Mouse (Mus musculus): ENCODE data around the gene Slc9b1.

Slc9b1 gene

DNA sequence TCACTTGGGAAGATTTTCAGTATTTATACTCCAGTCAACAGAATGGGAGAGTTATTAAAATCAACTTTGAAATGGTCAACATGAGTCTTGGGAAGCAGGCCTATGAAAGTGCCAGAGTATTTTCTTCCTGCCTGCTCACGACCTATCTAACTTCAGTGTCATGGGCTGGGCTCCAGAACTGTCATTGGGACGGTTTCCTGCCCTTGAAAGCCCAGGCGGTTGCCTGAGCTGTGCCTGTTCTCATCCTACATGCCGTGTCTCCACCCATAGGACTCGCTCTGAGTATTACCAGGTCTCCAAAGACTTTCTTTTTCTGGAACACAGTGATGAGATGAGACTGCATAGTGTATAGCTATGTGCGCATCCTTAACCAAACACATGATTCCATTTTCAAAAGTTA, 45.4 kb downstream of the Slc9b1 start:
- DNase-seq (ENCODE audit: low spot score in 2 of 2): no peak

DNA sequence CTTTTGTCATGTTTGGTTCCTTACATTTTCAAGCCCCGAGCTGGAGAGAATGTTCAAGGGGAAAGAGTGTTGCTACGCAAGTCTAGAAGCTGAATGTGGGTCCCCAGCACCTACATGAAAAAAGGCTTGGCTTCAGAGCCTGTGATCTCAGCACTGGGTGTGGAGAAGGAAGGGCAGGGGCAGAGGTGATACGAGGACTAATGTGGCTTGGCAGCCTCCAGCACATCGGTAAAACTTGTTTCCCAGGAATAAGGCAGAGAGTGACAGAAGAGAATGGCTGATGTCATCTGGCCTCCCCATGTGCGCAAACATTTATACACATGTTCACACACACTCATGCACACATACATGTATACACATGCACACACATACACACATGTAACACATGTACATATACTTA, 47.3 kb downstream of the Slc9b1 start:
- DNase-seq (ENCODE audit: low spot score in 2 of 2): no peak

DNA sequence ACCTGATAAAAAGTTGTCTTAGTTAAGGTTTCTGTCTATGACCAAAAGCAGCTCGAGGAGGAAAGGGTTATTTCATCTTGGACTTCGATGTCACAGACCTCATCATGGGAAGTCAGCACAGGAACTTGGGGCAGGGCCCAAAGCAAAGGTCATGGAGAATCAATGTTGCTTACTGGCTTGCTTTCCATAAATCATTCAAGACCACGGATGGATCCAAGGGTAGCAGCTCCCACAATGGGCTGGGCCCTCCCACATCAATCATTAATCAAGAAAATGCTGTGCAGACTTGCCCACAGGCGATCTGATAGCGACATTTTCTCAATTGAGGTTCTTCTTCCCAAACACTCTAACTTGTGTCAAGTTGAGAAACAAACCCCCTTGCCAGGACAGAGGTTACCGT, 48.3 kb downstream of the Slc9b1 start:
- DNase-seq (ENCODE audit: low spot score in 2 of 2): no peak

DNA sequence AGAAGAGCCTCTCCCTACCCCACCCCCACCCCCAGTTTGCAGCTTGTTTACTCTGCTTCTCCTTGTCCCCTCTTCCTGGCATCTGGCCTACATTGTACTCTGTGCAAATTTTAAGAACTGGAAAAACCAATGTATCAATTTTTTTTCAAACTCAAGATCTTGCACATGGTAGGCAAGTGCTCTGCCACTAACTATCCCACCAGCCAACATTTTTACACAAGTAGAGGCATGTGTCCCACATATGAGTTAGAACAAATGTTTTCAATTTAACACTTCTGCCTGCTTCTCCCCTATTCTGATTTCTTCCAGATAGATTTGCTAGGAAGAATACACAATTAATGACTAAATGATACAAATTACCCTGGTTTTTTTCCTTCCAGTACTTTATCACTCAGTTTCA, 49.3 kb downstream of the Slc9b1 start:
- DNase-seq (ENCODE audit: low spot score in 2 of 2): no peak

DNA sequence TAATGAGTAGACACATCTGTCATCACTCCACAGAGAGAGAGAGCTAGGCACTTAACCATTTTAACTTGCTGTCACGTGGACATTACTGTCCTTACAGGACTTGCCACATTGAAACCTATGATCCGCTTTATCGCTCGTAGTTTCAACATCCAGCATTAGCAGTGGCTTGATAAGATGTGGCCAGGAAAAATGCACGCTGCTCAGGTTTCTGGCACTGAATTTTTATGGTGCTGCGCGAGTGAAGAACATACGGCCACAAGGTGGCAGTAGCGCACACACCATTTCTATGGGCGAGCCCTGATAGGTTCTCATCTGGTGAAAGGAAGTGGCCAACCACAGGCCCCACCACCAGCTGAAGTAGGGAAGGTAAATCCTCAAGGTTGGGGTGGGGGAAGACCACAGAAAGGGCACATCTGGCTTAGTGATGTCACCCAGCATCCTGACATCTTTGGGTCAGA, 54.4 kb downstream of the Slc9b1 start:
- peak; percentile 72 to 88 for DNase-seq (ENCODE audit: low spot score in 2 of 2)

DNA sequence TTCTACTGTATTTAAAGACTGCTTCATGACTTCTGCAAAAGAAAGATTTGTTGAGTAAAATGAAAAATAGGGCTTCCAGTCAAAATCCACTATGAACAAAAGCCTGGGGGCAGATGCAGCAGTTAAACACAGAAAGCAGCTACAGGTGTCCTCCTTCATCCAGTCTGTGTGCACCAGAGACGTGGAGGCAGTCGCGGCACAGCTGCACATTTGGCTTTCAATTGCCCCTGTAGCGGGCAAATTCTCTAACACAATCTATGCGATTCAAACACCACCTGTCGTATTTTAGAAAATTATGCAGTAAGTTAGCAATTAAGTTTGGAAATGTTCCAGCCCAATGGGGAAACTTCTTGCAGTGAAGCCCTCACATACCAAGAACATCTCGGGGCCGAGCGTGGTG, 55.4 kb downstream of the Slc9b1 start:
- no peak for DNase-seq (ENCODE audit: low spot score in 2 of 2)

DNA sequence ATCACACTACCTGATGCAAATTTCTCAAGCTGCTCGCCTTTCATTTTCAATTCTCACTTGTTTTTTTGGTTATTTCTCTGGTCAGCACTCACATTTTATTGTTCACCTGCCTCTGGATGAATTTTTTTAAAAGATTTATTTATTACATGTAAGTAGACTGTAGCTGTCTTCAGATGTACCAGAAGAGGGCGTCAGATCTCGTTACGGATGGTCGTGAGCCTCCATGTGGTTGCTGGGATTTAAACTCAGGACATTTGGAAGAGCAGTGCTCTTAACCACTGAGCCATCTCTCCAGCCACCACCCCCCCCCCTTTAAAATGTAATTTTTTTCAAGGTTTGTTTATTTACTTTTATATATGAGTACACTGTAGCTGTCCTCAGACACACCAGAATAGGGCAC, 56.0 kb downstream of the Slc9b1 start:
- DNase-seq (ENCODE audit: low spot score in 2 of 2): no peak

DNA sequence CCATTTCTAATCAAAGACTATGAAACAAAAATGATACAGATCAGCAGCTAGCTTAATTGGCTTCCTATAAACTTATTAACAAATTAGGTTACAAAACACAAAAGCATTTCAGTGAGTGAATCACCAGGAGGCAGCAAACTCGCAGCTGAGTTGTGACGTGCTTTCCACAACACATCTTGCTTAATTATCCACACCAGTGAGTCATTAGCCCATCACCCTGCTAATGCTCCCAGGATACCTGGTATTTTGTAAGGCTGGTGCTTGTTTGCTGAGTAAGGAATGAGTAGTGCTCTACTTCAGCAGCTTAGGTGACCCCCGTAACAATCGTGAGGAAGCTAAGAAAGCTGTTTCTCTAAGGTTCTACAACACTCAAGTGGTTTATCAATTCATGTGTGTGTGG, 56.8 kb downstream of the Slc9b1 start:
- no peak for DNase-seq (ENCODE audit: low spot score in 2 of 2)

DNA sequence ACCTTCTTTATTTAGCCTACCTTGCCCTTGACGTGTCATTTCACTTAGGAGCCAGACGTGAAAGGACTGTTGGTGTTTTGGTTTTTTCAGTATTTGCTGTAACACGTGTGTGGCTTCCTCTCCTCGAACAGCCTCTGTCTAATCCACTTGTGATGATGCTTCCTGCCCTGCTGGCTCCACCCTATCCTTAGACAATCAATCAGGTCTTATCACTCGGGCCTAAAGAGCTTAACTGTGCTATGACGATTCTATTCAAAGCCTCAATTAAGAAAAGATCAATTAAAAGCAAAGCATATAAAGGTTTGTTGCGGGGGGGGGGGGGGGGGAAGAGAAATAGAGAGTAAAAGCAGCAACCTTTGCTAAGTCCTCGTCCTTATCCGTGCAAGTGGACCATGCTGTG, 59.5 kb downstream of the Slc9b1 start:
- no peak for DNase-seq (ENCODE audit: low spot score in 2 of 2)

DNA sequence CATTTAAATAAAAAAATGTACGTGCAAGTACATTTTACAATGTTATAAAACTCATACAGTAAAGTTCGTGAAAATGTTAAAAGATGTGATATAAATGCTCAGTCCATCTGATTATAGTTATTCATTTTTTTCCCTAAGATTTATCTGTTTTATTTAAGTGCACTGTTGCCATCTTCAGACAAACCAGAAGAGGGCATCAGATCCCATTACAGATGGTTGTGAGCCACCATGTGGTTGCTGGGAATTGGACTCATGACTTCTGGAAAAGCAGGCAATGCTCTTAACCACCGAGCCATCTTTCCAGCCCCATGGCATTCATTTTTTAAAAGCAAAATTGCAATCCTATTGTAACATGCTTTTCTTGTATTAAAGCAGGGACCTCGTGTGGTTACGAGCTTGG, 61.4 kb downstream of the Slc9b1 start:
- DNase-seq (ENCODE audit: low spot score in 2 of 2): no peak

DNA sequence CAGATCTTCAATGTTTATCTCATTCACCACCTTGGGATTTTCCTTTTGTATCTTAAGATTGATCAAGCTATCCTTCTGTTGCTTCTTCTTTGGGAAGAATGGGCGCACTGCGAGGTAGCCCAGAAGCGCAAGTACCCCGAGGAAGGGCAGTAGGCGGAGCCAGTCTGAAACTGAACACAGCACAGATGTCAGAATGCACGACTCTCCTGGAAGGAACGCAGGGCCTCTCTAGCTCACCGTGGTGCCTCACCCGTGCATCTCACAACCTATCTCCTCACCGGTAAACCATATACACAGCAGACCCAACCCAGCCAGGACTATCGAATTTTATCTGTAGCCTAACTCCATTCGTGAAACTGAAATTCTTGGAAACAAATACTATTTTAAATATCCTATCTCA, 63.2 kb downstream of the Slc9b1 start:
- DNase-seq (ENCODE audit: low spot score in 2 of 2): no peak

DNA sequence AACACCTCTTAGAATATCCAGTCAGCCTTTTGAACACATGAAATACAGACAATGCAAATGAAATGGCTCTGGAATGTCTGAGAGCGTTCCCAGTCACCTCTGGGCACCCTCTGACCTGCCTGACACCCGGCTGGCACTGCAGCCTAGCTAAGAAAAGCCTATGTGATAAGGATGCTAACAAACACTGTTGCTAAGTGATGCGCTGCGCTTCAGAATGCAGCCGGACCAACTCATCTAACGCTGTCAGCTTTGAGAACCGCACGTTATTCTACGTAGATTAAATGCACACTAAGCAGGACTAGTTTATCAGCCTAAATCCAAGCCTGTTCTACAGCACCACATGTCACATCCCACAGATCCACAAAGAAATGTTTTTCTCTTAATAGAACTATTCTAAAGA, 64.0 kb downstream of the Slc9b1 start:
- peak; percentile 48 to 65 for DNase-seq (ENCODE audit: low spot score in 2 of 2)

DNA sequence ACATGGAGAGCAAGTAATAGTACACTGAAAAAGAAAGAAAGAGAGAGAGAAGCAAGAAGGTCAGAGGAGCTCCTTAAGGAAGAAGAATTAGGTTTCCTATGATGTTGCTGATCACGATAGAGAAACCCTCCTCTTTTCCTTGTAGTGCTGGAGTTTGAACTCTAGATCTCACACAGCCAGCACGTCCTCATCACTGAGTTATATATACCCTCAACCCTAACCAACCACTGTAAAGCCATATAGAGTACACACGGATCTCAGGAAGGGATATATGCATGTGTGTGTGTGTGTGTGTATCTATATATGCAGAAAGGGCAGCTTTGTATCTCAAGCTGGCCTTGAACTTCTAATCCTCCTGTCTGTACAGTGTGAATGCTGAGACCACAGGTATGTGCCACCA, 69.4 kb downstream of the Slc9b1 start:
- no peak for DNase-seq (ENCODE audit: low spot score in 2 of 2)

DNA sequence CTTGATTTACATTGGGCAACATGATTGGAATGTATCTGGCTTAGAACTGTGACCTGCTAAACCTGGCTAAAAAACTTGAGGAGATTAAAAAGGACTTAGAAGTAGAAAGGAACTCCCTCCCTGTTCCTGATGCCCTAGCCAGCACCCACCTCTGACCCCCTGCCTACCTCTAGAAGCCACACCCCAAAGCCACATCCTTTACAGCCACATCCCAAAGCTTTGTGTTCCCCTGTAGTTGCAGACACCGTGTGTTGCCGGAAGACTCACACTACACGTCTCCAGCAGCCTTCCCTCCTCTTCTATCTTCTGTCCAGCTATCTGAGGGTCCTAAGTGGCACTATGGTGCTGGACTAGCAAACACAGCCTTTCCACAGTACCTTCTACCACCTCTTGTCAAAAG, 70.0 kb downstream of the Slc9b1 start:
- no peak for DNase-seq (ENCODE audit: low spot score in 2 of 2)

DNA sequence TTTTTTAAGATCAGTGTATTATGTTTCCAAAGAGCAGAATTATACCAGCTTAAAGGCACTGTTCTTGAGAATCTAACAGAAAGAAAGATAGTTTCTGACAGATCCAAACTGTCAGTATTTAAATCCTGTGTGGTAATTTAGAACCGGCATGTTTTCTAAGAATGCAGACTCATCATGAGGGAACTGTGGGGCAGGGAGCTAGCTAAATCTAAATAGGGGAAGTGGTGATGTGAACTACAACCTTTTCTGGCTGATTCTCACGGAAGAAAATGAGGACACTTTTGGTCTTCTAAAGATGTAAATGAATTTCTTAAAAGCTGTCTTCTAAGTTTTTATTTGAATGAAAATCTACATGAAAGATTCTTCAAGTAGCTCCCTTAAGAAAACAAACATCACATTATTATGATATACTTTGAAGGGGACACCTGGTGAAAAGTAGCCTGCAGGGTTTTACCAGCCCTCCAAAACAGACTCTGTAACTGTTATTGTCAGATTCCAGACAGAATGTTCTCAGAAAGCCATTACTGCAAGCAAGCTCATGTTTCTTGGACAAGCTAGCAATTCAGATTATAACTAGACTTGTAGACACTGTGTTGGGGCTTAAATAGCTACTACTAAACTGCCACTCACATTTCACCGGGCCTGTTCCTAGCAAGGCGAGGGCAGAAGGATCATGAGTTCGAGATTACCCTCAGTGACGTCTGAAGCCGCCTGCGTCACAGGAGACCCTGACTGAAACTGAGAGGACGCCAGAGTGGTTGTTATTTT, 72.9 kb downstream of the Slc9b1 start:
- no peak for DNase-seq (ENCODE audit: low spot score in 2 of 2)

DNA sequence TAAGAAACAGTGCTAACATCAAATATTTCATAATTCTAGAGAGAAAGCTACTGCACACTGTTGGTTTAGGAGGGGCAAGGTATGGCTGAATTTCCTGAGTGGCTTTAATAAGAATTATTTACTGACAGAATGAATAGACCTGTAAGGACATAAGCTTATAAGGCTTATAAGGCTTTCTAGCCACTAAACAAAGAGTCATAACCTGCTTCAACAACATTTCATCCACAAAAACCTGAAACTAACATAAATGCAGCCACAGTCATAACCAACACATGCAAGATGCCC, 73.4 kb downstream of the Slc9b1 start:
- no peak for DNase-seq (ENCODE audit: low spot score in 2 of 2)

DNA sequence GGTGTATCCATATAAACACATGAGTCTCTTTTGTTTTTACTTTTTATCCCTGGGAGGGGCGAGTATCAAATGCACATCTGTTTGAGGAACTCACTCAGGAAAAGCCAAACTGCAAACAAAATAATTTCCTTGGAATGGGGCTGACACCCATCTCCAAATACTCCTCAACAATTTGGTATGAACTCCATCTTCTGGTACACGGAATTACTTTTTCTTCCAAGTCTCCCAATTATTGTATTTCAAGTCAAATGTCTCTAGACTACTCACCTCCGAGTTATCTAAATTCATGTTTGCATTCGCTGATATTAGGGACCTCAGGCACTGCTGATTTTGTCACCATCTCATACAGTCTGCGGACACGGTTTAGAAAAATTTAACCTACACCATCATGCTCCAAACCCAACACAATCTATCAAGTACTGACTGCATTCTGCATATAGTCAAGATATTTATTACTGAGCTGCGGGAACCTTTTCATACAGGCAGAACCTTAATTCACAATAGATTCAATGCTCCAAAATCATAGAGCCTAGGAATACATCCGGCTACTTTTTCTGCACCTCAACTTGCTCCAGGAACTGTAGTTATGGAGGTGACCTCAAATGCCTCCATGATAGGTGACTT, 74.5 kb downstream of the Slc9b1 start:
- no peak for DNase-seq (ENCODE audit: low spot score in 2 of 2)

DNA sequence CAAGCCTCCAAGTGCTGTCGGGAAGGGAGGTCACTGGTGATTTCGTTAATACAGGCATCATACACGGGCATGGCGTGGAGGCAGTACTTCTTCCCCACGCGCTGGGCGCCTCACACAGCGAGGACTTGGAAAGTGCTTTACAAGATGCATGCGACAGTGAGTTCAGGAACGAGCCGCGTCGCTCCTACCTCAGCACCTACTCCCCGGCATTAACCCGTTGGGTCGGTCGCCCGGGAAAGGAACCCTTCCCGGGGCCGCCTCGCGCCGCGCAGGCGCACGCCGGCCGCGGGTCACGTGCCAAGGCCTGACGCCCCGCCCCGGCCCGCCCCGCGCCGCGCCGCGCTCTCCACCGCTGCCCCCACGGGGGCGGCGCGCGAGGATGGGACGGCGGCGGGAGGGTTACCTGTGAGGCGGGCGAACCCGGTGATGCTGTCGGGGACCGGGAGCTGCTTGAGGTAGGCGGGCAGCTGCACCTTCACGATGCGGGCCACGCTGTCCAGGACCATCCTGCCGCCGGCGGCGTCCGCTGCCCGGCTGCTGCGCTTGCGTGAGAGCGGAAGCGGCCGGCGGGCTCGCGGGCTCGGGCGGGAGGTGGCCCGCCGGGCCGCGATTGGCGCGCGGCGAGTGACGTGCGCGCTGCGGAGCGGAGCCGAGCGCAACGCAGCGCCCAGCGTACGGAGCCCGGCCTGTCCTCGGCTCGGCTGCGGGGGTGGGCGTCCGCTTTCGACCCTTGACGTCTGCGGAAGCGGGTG, 75.2 kb downstream of the Slc9b1 start:
- DNase-seq (ENCODE audit: low spot score in 2 of 2): peak; percentile 88 to 89

DNA sequence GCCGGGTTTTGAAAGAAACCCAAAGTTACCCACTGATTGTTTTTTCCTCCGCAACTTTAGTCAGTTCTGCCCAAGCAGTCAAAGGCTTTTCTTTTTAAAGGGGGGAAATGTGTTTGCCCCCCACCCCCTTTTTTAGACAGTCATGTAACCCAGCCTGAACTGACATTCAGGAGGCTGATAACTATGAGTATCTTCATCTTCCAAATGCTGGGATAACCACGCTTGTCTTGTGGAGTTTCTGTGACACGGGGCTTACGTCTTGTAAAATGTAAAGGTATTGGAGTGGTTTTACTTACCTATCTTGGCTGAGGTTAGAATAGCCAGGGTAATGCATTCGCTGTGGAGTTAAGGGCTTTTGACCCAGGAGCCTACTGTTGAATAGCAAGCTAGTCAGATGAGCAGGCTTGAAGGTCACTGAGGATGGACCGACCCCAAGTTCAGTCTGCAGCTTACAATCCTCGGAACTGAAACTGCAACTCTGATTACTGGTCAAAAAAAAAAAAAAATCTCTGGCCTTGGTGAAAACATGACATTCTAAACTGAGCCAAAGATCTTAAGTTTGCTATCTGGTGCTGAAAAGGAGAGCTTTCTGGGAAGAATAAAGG, 75.9 kb downstream of the Slc9b1 start, which contains the start of gene Cisd2:
Gene Cisd2, minus strand, starts transcription at position 318 of the 605 bp plus-strand sequence.
- DNase-seq (ENCODE audit: low spot score in 2 of 2): no peak

DNA sequence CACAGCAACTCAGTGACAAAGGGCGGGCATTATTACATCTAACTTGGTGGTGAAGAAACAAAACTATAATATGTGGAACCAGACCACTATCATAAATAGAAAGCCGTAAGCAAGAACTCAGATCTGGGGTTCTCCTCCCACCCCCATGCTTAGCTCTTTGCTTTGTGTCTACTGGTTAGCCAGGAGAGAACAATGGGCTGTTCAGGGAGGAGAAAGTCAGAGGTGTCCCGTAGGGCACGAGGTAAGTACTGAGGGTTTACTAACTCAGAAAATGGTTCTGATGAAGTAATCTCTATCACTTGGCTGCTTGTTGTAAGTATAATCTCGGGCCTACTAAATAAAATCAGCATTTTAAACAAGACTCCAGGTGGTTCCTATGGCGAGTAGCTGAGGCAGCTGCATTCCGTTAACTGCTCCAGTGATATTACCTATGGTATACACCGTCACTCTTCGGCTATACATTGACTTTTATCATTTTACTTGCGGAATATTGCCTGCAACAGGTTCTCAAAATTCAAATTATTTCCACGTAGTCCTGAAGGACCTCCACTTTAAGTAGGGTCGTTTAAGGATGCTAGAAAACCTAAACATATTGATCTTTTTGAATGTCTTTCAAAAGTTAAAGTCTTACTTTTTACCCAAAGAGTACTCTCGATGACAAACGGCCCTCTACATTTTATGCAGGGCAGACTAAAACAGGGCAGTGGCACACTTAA, 89.2 kb downstream of the Slc9b1 start:
- DNase-seq (ENCODE audit: low spot score in 2 of 2): no peak

DNA sequence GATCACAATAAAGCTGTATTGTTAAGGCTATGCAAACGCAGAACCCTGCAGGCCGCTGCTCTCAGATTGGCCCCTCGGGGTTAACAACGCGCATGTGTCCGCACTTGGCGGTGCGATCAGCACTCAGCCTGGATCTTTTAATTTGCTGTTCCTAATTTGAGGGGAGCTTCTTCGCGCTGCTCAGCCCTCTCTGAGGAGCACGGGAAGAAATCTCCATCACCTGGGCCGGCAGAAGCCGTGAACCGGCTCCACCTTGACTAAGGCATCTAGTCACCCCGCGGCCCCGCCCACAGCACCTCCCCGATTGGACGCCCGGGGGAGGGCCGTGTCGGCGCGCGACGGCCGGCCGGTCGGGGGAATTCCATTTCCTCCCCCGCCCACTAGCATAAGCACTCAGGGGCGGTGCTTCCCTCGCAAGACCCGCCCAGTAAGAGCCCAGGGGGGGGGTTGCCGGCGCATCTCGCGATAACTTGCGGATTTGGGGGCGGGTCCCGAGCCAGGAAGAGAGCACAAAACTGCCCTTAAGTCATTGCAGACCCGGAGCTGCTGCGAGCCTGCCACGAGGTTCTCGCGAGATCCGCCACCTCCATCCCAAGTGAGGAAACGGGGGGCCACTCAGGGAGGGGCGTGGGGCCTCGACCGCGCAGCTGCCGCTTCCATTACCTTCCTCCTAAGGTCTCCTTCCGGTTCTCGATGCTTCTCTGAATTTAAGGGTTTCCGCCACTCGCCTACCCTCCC, 90.1 kb downstream of the Slc9b1 start, which contains the start of gene Ube2d3:
Gene Ube2d3, plus strand, starts transcription at position 392 of the 738 bp plus-strand sequence.
- peak; percentile 99 for DNase-seq (ENCODE audit: low spot score in 2 of 2)

All from heart, adult 9 months (tissue).